Mouse (Mus musculus): ENCODE results near the gene Lbh. TPM values are rescaled to one million over a fixed set of nuclear protein-coding genes. Genes with fewer than 3 reads are reported as not detected.

The Lbh gene
- total RNA-seq, 2 experiments from 2014 or later, result 37.9 to 39.1 TPM

GRCm38 (mm10) chr17:72965687-72966086 is 47.6 kb downstream of the Lbh start:
- intact Hi-C loops (cut with DNase I), result no loop called here
- no peak for DNase-seq (ENCODE audit: low spot score in 2 of 2)

GRCm38 (mm10) chr17:72966091-72966531 is 48.0 kb downstream of the Lbh start:
- intact Hi-C loops (cut with DNase I), result no loop called here

GRCm38 (mm10) chr17:72966878-72967277 is 48.8 kb downstream of the Lbh start:
- intact Hi-C loops (cut with DNase I), result no loop called here

More at GRCm38 (mm10) chr17:72966091-72966531, 48.0 kb downstream of the Lbh start:
- DNase-seq (ENCODE audit: low spot score in 2 of 2), result no peak

GRCm38 (mm10) chr17:72967371-72968175 is 49.5 kb downstream of the Lbh start:
- intact Hi-C loops (cut with DNase I), result no loop called here
- no peak for DNase-seq (ENCODE audit: low spot score in 2 of 2)

More at GRCm38 (mm10) chr17:72966878-72967277, 48.8 kb downstream of the Lbh start:
- no peak for DNase-seq (ENCODE audit: low spot score in 2 of 2)

GRCm38 (mm10) chr17:72968666-72969065 is 50.6 kb downstream of the Lbh start:
- DNase-seq (ENCODE audit: low spot score in 2 of 2), result no peak
- intact Hi-C loops (cut with DNase I), result no loop called here

- intact Hi-C loops (cut with DNase I), result loop anchor here (5.0 kb wide), 1 partner anchor 48 kb away; no protein-coding TSS in a partner anchor
- peak; percentile 76 to 79 for DNase-seq (ENCODE audit: low spot score in 2 of 2)
Measured at GRCm38 (mm10) chr17:72970631-72971161, 52.6 kb downstream of the Lbh start.

GRCm38 (mm10) chr17:72973041-72973440 is 54.9 kb downstream of the Lbh start:
- DNase-seq (ENCODE audit: low spot score in 2 of 2), result no peak
- intact Hi-C loops (cut with DNase I), result loop anchor here (5.0 kb wide), 1 partner anchor 51 kb away; no protein-coding TSS in a partner anchor

- intact Hi-C loops (cut with DNase I), result no loop called here
- no peak for DNase-seq (ENCODE audit: low spot score in 2 of 2)
Measured at GRCm38 (mm10) chr17:72976258-72977231, 58.4 kb downstream of the Lbh start.

- intact Hi-C loops (cut with DNase I), result no loop called here
Measured at GRCm38 (mm10) chr17:72977616-72978015, 59.5 kb downstream of the Lbh start.

GRCm38 (mm10) chr17:72982156-72982555 is 64.1 kb downstream of the Lbh start:
- DNase-seq (ENCODE audit: low spot score in 2 of 2), result no peak
- intact Hi-C loops (cut with DNase I), result no loop called here

More at GRCm38 (mm10) chr17:72977616-72978015, 59.5 kb downstream of the Lbh start:
- no peak for DNase-seq (ENCODE audit: low spot score in 2 of 2)

- DNase-seq (ENCODE audit: low spot score in 2 of 2), result no peak
- intact Hi-C loops (cut with DNase I), result no loop called here
Measured at GRCm38 (mm10) chr17:72983471-72983870, 65.4 kb downstream of the Lbh start.

GRCm38 (mm10) chr17:72989025-72989424 is 70.9 kb downstream of the Lbh start:
- peak in 1 of 2 experiments; percentile 10 for DNase-seq (ENCODE audit: low spot score in 2 of 2)
- intact Hi-C loops (cut with DNase I), result no loop called here

Other genes with a start within 250 kb of the Lbh start
- 10 to 100 TPM; 83.7 to 94.6 TPM for gene Ypel5, start 81.9 kb upstream of the Lbh start, total RNA-seq (2021)
- 10 to 100 TPM; 36.9 to 42.0 TPM for gene Lclat1, start 189.7 kb downstream of the Lbh start, total RNA-seq (2021)